Mouse (Mus musculus) stomach, postnatal 0 days (tissue): Measurements from ENCODE around the gene Ppp1r16b.

Experiments
- CTCF ChIP-seq: IDR thresholded peaks from 2 replicates; pipeline ENCODE4 v1.5.1; 2016; ENCODE audit warnings: antibody characterized with exemption, low read depth, mild to moderate bottlenecking, moderate library complexity
- EP300 ChIP-seq: optimal IDR thresholded peaks from 2 replicates; pipeline ENCODE3; 2016; ENCODE audit warnings: antibody characterized with exemption

- no peak for TF ChIP-seq CTCF
- no peak for TF ChIP-seq EP300
These were observed 37.0 kb downstream of the Ppp1r16b start for GRCm38 (mm10) chr2:158702176-158702575.
